9 mouse cellular contexts compared by ENCODE assay signal in genomic region chr5:135264548-135264947, GRCm38 (mm10). TPM values are rescaled to one million over a fixed set of nuclear protein-coding genes. Genes with fewer than 3 reads are reported as not detected.
DNase-seq lines count a peak whose midpoint lies in the region; ATAC-seq and TF ChIP-seq lines count a peak whose summit lies in the region.
"Had no signal": no experiment of that assay in that cellular context is flagged by ENCODE, and none has a peak within 500 bp of the region (broad histone marks: within the 10 kb centered on the region; RNA-seq: fewer than 3 reads in every experiment).

No protein-coding gene starts in this region.

- peak; percentile 7 to 48 for DNase-seq in monocyte, adult 2 months (ENCODE audit: low read depth in 1 of 2, low spot score in 2 of 2)
- DNase-seq in hindbrain, embryonic 10.5 days (ENCODE audit: low spot score): peak; percentile 36
- DNase-seq in thymus, adult 18-20 months: peak; percentile 16 to 31
- DNase-seq in cerebellum, adult 2 months: no peak
- no peak for DNase-seq in layer of hippocampus, adult 9-10 months (ENCODE audit: low spot score)
- DNase-seq in ovary, postnatal 14 days (ENCODE audit: low spot score): no peak

- H3K9ac ChIP-seq in lung, embryonic 16.5 days (ENCODE audit: low read length): peak overlapping the region; percentile 62; the same call in 1 of the 2 replicates

- no peaks in the 10 kb centered on the region for H3K9me3 ChIP-seq in hindbrain, embryonic 10.5 days
- H3K9me3 ChIP-seq in lung, embryonic 16.5 days (ENCODE audit: control insufficient read depth, low read length): no peaks in the 10 kb centered on the region

- peak overlapping the region; percentile 34 for H3K4me3 ChIP-seq in hindbrain, embryonic 10.5 days
- peak overlapping the region; percentile 24 for H3K4me3 ChIP-seq in lung, embryonic 16.5 days (ENCODE audit: low read length)
- H3K4me3 ChIP-seq in cerebellum, adult 2 months (replicated peaks; ENCODE audit: insufficient read depth, low read depth, low read length): no peak overlapping the region

- WGBS in hindbrain, embryonic 10.5 days: 46% methylated on average over 9 of the region's 9 CpGs
- WGBS in lung, embryonic 16.5 days: 23% methylated on average over 9 of the region's 9 CpGs
- WGBS in cerebellum, adult 2 months: 45% methylated on average over 9 of the region's 9 CpGs

- peak overlapping the region; percentile 53 for H3K4me2 ChIP-seq in lung, embryonic 16.5 days (ENCODE audit: low read depth, low read length)

- H3K4me1 ChIP-seq in hindbrain, embryonic 10.5 days (replicated peaks): peaks cover 32% of the 10 kb centered on the region
- H3K4me1 ChIP-seq in lung, embryonic 16.5 days (replicated peaks; ENCODE audit: control insufficient read depth, insufficient read depth, low read length): peaks cover 13% of the 10 kb centered on the region
- H3K4me1 ChIP-seq in cerebellum, adult 2 months (ENCODE audit: control insufficient read depth, insufficient read depth, low read length): no peaks in the 10 kb centered on the region

- no peaks in the 10 kb centered on the region for H3K36me3 ChIP-seq in hindbrain, embryonic 10.5 days
- H3K36me3 ChIP-seq in lung, embryonic 16.5 days (ENCODE audit: control insufficient read depth, insufficient read depth, low read length): no peaks in the 10 kb centered on the region

- no peak for TF ChIP-seq CTCF in cerebellum, adult 2 months (IDR thresholded peaks at IDR 0.05; ENCODE audit: borderline replicate concordance, insufficient read depth, low read depth, low read length)

- H3K27me3 ChIP-seq in hindbrain, embryonic 10.5 days (ENCODE audit: insufficient read depth, poor library complexity, severe bottlenecking): no peaks in the 10 kb centered on the region
- no peaks in the 10 kb centered on the region for H3K27me3 ChIP-seq in lung, embryonic 16.5 days (ENCODE audit: control insufficient read depth, insufficient read depth, low read depth, low read length)
- no peaks in the 10 kb centered on the region; the same call in 1 of the 2 replicates for H3K27me3 ChIP-seq in cerebellum, adult 2 months (ENCODE audit: control insufficient read depth, insufficient read depth, low read length)

- no peak for ATAC-seq in monocyte, adult 5-6 weeks (replicated peaks; ENCODE audit: insufficient number of reproducible peaks, low FRiP score, low TSS enrichment, poor library complexity, severe bottlenecking)
- ATAC-seq in lung, embryonic 16.5 days (ENCODE audit: low read depth): peak; percentile 73

- TF ChIP-seq POLR2A in cerebellum, adult 2 months (IDR thresholded peaks at IDR 0.05; ENCODE audit: borderline replicate concordance, insufficient read depth, low read length): no peak

- peak overlapping the region; percentile 86 for H3K27ac ChIP-seq in hindbrain, embryonic 10.5 days
- H3K27ac ChIP-seq in lung, embryonic 16.5 days (ENCODE audit: low read length): peak overlapping the region; percentile 78
- H3K27ac ChIP-seq in cerebellum, adult 2 months (ENCODE audit: insufficient read depth, low read length): no peak overlapping the region

RNA-seq across cellular contexts. Expression of gene Fzd9, which starts 13.5 kb away (rescaled TPM):
- total RNA-seq in monocyte, adult 5-6 weeks (2017): not detected in 3 replicates
- polyA plus RNA-seq in hindbrain, embryonic 10.5 days (2016; fragmentation: Nextera tagmentation; extraction: Ambion mirVana): 9.8 and 12.1 TPM in 2 replicates
- polyA plus RNA-seq in lung, embryonic 16.5 days (2015; fragmentation: Nextera tagmentation; extraction: Ambion mirVana): 1.1 TPM in 2 replicates
- 8.5 and 10.1 TPM in 2 replicates for polyA plus RNA-seq in cerebellum, adult 2 months (2012; rRNA removed)
- total RNA-seq: liver, adult 2 months had no signal

Comparison
In these comparisons a context has a peak if more than half of its experiments do, and no peak if none do; other contexts are left out.
1. DNase-seq: peak in monocyte, adult 2 months (2 of 2), hindbrain, embryonic 10.5 days (single experiment) and thymus, adult 18-20 months (2 of 2); none in cerebellum, adult 2 months (0 of 2), layer of hippocampus, adult 9-10 months (single experiment) and ovary, postnatal 14 days (single experiment).